Mouse (Mus musculus) c-Kit-negative CD71-positive TER-119-positive erythroid progenitor cells, embryonic 14.5 days (primary cell): Measurements from ENCODE around the gene Rnf135.
"Not testable (repeated sequence)": the region's sequence is repeated elsewhere in the genome, so short reads cannot be mapped to it uniquely, and the experiment has no call there.

ENCODE experiments used
- DNase-seq: peaks from one replicate; pipeline ENCODE4 v3.0.0-alpha.2; 2013; ENCODE audit warnings: low read depth, low spot score

The Rnf135 gene

GRCm38 (mm10) chr11:80183705-80184255 lies at the start of gene Rnf135:
Gene Rnf135, plus strand, starts transcription at chr11:80183851.
- DNase-seq = peak; percentile 32

- no peak for DNase-seq
Observed at GRCm38 (mm10) chr11:80134744-80135143, 48.9 kb upstream of the Rnf135 start.

DNA sequence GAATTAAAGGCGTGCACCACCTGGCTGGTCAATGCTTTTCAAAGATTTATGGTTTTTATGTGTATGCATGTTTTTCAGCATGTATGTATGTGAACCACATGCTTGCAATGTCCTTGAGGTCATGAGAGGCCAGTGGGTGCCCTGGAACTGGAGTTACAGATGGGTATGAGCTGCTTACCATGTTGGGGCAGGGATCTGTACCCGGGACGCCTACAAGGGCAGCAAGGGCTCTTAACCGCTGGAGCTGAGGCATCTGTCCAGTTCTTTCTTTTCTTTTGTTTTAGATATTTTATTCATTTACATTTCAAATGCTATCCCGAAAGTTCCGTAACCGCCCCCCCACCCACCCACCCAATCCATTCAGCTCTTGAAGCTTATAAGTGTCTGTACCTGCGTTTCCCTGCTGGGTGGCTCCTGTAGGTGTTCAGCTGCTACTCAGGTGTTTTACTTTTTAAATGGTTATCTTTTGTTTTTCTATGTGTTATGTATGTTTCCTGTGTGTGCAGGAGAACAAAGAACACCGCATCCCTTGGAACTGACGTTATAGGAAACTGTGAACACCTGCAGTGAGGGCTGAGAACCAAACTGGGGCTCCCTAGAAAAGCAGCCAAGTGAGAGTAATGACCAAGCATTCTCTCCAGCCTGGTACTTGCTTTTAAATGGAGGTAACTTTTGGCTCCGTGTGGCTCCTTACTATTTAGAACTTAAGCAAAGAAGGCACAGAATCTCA lies 47.5 kb upstream of the Rnf135 start:
- DNase-seq = no peak

DNA sequence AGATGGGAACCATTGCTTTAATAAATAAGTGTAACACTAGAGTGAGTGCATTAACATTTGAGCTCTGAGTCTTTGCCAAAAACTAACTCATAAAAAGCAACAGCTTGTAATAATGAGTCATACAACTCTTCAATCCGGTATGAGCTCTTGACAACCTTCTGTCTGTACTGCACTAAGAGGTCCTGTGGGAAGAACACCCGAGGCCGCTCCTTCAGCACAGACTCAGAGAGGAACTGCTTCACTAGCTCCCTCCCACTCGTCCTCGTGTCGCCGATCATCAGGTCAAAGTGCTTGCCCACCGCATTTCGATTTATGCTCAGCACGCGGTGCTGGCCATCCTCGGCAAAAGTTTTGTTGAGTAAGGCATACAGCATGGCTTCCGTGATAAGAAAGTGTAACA lies 46.9 kb upstream of the Rnf135 start:
- no peak for DNase-seq

GRCm38 (mm10) chr11:80137773-80138172 lies 45.9 kb upstream of the Rnf135 start:
- no peak for DNase-seq

DNA sequence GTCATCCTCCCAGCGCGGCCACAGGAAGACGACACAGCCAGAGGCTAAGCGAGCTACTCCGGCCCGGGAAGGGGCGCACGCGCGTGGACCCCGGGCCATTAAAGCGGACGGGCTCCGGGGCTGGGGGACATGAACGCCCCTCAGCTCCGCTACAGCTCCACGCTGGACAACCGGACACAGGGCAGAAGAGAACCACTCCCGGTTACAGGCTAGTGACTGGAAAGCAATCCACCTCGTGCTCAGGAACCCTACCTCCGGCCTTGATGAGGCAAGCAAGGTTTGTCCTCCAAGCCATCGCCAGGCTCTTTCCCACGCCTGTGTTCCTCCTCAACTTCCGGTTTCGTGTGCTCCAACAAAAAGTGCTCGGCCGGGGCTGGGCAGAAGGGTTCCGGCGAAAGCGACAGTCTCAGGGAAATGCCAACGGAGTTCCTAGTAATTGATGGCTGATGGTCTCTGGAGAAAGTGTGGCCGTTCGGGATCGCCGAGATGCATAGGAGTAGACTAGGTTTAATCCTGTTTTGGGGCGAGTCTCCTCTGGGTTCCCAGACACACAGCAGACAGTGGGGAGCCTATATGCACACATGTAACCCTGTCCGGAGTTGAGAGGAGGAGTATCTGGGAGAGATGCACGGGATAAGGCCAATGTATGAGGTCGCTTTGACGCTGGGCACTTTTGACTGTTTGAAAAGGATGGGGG lies 41.7 kb upstream of the Rnf135 start, which contains the start of gene Tefm:
TSS of gene Tefm (minus strand) at position 351 of the 697 bp plus-strand sequence.
- DNase-seq = peak; percentile 54

GRCm38 (mm10) chr11:80142872-80143271 lies 40.8 kb upstream of the Rnf135 start:
- no peak for DNase-seq

GRCm38 (mm10) chr11:80145787-80146275 lies 37.8 kb upstream of the Rnf135 start:
- no peak for DNase-seq

DNA sequence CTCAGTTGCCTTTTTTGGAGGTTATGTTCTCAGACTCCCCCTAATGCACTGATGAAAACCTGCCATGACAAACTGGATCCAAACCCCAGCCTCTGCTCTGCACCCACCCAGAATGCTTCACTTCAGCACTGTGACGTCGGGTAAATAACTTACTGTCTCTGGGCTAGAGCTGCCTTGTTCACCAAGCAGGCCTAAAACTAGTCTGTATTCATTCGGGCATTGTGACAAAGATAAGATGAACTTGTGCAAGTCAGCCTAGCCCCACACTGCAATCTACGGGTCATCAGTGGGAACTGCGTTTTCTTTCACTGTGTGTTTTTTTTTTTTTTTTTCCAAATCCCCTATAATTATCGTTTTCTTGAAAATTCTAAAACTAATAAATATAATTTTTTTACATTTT lies 35.9 kb upstream of the Rnf135 start:
- DNase-seq = no peak

- no peak for DNase-seq
Observed at GRCm38 (mm10) chr11:80148313-80148712, 35.3 kb upstream of the Rnf135 start.

DNA sequence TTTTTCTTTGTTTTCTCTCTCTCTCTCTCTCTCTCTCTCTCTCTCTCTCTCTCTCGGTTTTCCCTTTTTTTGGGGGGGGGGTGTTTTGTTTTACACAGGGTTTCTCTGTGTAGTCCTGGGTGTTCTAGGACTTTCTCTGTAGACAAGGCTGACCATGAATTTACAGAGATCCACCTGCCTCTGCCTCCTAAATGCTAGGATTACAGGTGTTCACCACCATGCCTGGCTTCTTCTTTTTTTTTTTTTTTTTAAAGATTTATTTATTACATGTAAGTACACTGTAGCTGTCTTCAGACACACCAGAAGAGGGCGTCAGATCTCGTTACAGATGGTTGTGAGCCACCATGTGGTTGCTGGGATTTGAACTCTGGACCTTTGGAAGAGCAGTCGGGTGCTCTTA lies 34.7 kb upstream of the Rnf135 start:
- DNase-seq = not testable (repeated sequence)

DNA sequence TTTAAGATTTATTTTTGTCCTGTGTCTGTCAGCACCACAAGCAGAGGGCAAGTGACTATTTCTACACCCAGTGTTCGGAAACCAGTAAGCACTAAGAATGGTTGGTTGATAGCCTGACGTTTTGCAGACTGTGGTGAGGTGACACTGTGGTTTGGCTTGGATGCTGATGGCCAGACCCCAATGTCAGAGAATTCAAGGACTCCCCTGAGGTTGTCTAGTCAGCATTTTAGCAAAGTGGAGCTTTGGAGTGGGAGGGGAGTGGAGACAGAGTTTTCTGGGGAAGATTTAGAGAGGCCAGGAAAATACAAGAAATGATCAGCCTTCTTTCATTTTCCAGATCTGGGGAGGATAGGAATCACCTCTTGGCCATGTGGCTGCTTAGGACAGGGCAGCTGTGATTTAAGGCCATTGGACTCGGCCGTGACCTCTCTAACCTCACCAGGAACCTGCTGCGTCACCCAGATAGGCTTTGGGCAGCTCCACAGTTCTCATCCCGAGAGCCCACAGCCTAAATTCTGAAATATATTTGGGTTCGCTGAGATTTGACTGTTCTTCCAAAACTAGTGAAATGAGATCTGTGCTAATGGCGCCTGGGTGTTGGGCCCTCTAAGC lies 34.1 kb upstream of the Rnf135 start:
- DNase-seq = no peak

GRCm38 (mm10) chr11:80150566-80150965 lies 33.1 kb upstream of the Rnf135 start:
- DNase-seq = no peak

DNA sequence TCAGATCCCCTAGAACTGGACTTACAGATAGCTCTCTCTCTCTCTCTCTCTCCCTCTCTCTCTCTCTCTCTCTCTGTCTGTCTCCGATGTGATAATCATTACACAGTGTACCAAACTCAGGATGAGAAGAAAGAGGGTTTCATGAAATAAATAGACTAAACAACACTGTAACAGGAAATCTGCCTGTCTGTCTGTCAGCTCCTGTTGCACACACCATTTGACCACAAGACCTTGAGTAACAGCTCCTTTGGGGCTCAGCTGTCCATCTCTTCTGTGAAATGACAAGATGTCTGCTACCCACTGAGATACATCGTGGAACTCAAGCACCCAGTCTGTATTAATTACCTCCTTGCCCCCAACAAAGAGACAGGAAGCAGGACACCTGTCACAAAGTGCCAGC lies 32.1 kb upstream of the Rnf135 start:
- DNase-seq = no peak

GRCm38 (mm10) chr11:80152376-80152775 lies 31.3 kb upstream of the Rnf135 start:
- DNase-seq = no peak

DNA sequence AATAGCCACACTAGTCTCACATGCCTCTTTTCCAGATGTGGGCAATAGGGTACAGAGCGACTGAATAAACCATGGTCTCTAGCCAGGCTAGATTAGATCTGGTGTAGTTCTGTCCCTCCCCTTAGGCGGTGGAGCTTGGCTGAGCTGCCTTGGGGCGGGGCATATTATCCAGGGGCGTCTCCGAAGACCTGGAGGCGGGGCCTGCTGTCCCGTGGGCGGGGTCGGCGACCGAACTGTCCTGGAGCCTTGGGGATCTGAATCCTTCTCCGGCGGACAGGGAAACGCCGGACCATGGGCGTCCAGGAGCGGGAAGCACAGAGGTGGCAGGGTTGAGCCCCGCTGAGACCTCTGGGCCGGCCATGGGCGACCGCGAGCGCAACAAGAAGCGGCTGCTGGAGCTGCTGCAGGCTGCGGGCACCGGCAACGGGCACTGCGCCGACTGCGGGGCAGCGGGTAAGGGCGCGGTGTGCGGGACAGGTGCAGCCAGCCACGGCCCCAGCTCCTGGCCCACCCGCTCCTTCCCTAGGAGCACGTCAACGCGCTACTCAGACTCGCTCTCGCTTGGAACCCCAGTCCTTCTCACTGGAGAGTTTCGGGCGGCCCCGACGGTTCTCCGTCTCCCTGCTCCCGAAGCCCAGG lies 29.7 kb upstream of the Rnf135 start, which contains the start of gene Adap2:
TSS of gene Adap2 (plus strand) at position 249 of the 639 bp plus-strand sequence.
- DNase-seq = peak; percentile 68

DNA sequence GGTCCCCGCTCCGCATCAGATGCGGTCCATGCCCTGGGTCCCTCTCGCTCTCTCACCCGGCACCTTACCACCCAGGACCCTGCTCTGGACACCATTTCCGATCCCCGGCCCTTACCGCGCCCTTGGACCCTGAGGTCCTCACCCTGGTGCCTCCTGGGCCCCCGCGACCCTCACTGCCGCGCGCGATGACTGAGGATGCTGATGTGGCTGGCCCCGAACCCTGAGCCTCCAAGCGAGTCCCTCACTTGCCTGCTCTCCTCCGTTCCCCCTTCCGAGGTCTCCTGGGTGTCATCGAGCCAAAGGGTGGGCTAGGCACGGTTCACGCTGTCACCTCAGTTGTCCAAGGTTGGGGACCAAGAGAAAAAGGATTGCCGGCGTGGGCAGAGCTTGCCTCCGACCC lies 29.1 kb upstream of the Rnf135 start:
- DNase-seq = no peak

- DNase-seq = no peak
Observed at GRCm38 (mm10) chr11:80155541-80155940, 28.1 kb upstream of the Rnf135 start.

GRCm38 (mm10) chr11:80155961-80156360 lies 27.7 kb upstream of the Rnf135 start:
- DNase-seq = no peak

GRCm38 (mm10) chr11:80156841-80157240 lies 26.8 kb upstream of the Rnf135 start:
- DNase-seq = no peak

DNA sequence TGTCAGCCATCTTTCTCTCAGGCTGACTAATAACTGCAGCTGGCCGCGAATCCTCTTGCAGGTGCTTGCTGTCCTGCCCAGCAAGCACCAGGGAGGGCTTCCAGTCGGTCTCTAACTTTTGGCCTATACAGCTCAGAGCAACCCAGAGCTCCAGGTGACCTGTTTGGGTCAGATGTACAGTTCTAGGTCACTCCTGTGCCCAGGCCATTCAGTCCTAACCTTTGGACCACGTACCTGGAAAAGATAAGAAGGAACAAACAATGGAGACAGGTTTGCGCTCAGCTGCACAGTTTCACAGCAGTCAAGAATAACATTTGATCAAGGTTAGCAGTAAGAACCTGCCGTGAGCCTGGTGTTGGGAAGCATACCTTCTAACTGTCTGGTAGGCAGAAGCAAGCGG lies 24.6 kb upstream of the Rnf135 start:
- DNase-seq = no peak

- DNase-seq = no peak
Observed at GRCm38 (mm10) chr11:80161041-80161440, 22.6 kb upstream of the Rnf135 start.
